Mouse (Mus musculus) spleen, postnatal 36 days (tissue): ENCODE data around the gene Arhgap10.
A peak's percentile ranks its signal among the peaks of the same experiment; 100 is the strongest.

Experiments
- DNase-seq, 2 experiments: peaks; one replicate each; pipeline ENCODE4 v3.0.0; 2022; ENCODE audit warnings: low spot score in 2 of 2, mixed read lengths in 1 of 2

The Arhgap10 gene

DNA sequence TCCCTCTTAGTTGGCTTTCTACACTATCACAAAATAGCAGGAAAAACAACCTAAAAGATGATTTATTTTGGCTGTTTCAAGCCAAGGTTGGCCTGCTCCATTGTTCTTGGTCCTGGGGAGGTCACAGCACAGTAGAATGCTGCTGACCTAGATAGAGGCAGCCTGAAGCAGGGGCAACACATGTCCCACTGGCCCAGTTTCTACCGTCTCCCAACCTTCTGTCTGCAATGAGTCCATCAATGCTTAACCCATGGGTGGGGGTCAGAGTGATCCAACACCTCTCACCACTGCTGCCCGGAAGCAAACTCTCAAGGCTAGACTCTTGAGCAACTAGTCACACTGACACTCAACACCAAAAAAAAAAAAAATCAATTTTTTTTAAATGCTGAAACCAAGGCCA is 31.0 kb downstream of the Arhgap10 start:
- no peak for DNase-seq

DNA sequence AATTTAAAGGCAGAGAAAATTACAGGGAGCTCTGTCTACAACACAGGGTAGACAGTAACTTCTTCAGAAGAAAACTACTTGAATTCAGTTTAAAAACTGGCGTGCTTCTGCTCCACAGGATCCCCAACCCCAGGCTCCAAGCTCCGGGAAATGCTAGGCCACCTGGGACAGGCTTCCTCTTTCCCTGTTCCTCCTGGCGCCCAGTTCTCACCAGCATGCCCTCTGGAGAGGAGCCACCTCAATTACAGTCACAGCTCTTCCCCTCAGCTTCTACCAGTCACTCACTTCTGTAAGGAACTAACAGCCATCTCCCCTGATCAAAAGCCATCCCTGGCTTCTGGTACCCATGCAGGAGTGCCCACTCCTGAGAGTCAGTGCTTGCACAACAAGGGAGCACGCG is 32.9 kb downstream of the Arhgap10 start:
- DNase-seq: no peak

DNA sequence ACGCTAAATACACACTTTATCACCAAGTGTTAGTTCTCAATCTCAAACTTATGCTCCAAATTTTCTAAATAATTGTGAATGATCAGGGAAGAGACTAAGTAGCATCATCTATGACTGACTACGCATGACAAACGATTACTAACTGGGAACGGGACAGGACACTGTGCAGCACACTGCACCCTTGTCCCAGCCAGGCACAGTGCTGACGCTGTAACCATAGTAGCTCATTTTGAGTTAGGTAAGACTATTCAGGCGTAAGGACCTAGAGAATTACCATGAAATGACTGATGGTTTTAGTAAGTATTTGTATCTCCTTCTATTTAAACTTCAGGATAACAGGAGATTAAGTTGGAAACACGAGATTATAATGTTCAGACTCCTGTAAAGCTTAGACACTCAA is 33.5 kb downstream of the Arhgap10 start:
- no peak for DNase-seq

DNA sequence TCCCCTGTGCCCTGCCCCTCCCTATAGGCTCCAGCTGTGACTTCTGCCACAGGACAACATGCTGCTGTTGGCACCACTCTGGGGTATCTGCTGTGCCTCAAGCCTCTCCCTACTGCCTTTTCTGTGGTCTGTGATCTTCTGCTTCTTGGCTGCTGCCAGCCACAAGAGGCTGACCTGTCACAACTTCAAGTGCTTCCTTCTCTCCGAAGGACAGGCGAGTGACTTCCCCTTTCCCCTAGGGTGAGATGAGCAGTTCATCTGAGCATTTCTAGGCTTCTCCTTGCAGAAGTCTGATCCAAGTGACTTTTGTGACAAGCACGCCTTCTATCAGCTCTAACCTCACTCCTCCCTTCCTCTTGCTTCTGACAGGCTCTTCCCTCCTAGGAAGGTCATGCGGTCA is 34.1 kb downstream of the Arhgap10 start:
- peak; percentile 60 to 65 for DNase-seq

DNA sequence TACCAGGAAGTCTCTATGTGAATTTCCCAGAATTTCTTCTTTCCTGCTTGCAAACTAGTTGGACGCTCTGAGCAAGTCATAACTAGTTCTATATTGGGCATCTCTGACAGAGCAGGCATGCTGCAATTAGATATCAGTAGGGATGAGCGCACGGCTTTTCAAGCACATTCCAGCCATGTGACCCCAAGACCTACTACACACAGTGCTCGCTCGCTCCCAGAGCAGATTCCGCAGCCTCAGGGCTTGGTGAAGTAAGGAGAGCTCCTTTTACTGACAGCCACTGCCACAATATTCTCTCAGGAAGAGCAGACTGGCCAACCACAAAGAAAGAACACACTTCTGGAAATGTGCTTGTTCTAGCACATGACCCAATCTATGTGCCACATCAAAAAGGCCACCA is 36.0 kb downstream of the Arhgap10 start:
- DNase-seq: no peak

DNA sequence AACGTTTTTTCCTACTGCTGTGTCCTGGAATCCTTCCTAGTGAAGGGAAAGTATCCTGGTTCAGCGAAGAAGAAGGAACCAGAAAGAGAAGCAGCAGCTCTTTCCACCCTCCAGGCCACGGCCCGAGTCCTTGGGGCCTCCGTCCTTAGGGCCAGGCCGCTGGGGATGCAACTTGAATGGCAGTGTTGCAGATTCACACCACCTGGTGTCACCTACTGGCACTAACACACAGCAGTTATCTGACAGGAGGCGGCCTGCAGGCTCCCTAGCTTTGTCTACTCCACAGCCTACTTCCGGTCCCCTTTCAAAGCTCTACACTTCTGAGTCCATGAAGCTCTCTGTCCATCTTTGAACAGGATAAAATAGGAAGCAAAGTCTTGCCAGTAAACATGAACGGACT is 37.8 kb downstream of the Arhgap10 start:
- DNase-seq: no peak

DNA sequence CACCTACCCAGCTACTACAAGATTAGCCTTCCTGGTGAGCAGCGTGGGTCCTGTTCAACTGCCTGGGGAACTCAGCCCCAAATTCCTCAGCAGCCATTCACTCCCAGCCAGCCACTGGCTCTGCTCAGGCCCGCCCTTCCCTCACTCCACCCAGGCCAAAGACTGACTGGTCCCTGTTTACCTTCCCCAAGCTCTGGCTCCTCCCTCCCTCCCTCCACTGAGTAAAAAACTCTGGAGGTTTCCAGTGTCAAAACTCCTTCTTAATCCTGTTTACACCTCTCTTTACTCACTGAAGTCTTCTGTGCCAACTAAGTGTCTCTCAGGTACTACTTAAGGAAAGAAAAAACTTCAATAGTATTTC is 38.9 kb downstream of the Arhgap10 start:
- DNase-seq: no peak

DNA sequence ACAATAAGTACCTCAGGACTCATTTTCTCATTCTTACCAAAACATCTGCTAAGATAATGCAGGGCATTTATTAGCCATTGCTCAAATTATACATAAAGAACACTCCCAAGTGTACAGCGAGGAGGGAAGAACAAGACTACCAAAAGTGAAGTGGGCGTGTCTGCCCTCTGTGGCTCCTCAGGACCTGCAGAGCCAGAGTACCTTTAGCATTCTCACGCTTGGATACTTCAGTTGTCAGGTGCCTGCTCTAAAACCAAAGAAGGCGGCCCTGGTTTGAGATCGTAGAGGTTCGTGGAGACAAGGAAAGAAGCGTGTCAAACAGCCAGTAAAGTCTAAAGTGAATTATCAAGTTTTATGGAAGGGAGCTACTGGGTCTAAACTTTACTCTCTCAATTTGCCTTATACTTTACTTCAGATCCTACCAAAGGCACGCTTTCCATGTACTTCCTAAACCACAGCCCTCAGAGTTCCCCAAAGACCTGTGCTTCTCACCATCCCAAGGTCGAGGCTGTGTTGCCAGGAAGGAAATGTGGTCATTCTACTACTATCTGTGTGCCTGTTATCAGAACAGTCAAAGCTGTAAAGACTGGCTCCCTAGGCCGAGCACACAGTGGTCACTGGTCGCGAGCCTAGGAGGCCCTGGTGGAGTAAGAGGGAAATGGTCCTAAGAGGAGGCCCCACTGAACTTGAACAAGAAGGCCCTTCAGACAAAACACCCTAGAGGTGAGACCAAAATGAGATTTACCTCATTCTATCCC is 39.4 kb downstream of the Arhgap10 start:
- no peak for DNase-seq

DNA sequence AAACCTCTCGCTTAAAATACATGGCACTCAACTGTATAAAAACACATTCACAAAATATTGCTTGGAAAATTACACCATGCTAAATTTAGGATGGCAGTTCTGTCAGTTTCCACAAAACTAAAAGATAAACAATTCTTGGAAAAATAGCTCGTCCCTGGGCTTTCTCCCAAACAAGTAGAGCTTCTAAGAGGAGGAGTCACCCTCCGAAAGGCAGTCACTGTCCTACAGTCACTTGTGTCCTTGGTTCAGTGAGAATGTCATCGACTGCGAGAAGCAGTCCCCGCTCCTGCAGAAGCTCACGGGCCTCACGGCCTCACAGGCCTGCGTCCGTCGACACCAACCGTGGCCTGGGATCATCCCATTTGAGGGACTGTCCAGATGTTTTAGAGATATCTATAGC is 40.1 kb downstream of the Arhgap10 start:
- DNase-seq: no peak

DNA sequence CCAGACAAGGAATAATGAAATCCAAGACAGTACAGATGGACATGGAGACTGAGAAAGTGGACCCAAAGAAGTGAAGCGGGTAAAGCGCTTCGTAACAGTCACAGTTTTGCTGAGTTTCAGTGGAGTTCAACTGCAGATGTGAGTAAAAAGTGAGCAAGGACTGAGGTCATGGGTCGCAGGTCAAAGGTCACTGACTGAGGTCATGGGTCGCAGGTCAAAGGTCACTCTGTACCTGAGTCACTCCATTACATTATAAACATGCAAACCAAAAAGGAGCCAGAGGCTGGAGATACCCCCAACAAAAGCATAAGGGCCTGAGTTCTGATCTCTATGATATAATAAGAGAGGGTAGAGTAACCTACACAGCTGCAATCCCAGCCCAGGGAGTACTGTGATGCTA is 43.1 kb downstream of the Arhgap10 start:
- no peak for DNase-seq

DNA sequence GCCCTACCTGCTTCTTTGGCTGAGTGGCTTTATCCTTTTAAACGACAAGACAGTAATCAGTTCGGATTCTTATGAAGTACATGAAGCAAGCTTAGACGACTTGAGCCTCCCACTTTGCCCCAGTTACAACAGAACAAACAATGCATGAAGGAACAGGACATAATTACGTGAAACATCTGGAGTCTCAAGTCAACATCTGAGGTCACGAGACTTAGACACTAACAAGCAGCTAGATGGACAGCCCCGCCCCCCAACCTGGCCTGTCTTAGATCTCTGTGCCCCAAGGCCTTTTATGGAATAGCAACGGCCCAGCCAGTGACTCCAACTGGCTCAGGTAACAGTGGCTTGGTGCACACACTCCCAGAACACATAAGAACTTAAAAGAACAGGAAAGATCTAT is 44.0 kb downstream of the Arhgap10 start:
- DNase-seq: no peak

DNA sequence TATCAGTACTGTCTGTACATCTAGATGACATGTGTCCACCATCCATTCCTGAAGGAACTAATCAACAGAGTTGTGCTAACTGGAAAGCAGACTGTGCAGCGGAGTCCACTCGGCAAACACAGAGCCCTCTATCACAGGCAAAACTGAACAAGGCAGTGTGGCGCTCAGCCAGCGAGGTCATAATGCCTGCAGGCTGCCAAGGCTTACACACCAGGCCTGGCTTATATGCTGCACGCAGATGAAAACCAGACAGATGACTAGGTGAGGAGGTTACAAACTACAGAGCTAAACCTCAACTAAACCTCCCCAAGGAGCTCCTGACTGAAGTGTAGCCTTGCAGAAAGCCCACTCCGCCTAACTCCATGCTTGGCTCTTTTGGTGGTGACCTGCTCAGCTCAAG is 44.4 kb downstream of the Arhgap10 start:
- no peak for DNase-seq

DNA sequence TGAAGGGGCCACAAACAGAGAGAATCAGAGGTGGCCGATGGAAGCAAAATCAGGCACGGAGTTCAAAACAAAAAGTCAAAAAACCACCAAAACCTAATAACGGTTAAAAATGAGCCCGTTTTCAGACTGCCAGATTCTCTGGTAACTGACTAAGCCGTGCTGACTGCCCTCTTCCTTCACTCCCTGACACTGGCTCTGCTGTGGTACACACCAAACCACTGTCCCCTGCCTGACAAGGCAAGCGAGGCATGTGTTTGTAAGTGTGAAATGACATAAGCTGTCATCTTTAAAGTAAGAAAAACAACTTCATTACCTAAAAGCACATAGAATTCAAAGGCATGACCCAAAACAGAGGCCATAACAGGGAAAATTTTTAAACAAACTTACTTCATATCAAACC is 56.4 kb downstream of the Arhgap10 start:
- DNase-seq: no peak

DNA sequence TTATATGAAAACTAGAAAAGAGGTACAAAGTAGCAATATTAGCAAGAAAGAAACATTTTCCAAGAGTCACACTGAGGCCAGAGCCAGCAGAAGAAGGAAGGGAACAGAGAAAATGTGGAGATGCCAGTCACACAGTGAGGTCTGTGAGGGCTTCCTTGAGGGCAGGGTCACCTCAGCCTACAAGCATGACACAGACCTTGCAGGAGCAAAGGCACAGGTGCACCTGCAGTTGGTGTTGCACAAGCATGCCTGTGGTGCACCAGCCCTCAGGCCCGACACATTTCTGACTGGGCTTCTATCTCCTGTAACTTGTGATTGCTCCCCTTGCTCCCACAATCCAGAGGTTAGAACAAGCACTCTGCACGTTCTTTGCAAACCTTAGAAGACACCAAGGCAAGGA is 57.4 kb downstream of the Arhgap10 start:
- no peak for DNase-seq

DNA sequence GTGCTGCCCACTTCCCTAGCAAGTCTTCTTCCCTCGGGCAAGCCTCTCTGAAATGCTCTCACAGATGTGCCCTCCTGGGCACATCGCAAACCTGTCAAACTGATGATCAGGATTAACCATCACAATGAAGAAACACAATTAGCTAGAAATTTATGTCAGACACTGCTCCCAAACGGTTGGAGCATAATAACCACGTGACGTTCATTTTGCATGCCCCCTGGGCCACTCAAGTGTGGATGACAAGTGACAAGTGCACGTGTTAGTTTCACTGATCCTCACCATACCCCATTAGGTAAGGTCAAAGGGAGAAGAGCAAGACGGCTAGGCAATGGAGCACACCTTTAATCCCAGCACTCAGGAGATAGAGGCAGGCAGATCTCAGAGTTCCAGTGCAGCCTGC is 58.1 kb downstream of the Arhgap10 start:
- DNase-seq: no peak

DNA sequence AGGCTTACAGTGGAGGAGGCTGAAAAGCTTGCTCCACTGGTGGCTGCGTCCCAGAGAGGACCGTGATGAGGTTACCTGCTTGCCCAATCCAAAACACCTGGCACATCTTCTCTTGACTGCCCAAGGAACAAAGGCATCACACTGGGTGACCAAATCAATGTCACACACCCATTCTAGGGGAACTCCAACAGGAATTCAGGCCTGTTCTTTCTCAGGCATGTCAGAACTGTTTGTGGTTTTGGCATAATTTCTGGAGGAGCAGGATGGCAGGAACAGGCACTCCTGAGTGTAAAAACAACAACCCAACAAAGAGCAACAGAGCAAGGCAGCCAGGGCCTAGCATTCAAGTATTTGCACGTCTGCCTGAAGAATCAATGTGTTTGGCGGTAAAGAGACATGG is 59.2 kb downstream of the Arhgap10 start:
- DNase-seq: no peak

DNA sequence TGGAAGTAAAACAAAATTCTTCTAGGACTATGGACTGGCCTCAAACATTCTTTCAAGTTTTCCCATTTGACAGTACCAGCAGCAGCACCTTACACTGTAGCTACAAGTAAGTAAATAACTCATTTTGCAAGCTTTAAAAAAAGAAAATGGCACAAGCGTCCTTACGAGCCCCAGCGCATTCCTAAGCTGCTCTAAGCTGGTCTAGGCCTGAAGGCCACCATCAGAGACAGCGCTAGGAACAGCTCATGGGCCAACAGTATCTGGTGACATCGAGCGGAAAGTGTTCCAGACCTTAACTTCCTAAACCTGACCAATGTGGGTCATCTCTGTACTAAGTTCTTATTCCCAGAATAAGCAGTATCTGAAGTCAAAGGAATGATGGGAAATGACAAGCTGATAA is 61.5 kb downstream of the Arhgap10 start:
- no peak for DNase-seq

DNA sequence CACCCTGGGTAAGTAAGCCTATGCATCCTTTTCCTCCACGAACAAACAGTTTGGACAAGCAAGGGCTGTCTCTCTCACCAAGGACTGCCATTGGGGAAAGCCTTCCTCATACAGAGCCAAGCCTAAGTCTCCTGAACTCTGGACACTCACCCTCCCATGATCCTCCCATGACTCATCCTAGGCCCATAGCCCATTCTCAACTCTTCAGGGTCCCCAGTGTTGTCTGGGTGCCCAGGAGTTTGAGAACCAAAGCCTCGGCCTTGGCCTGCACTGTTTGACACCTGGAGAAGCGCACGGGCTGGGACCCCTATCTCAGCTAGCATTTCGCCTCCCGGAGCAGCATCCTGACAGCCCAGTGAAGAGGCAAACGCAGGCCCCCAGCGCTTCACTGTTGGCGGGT is 63.9 kb downstream of the Arhgap10 start:
- no peak for DNase-seq

DNA sequence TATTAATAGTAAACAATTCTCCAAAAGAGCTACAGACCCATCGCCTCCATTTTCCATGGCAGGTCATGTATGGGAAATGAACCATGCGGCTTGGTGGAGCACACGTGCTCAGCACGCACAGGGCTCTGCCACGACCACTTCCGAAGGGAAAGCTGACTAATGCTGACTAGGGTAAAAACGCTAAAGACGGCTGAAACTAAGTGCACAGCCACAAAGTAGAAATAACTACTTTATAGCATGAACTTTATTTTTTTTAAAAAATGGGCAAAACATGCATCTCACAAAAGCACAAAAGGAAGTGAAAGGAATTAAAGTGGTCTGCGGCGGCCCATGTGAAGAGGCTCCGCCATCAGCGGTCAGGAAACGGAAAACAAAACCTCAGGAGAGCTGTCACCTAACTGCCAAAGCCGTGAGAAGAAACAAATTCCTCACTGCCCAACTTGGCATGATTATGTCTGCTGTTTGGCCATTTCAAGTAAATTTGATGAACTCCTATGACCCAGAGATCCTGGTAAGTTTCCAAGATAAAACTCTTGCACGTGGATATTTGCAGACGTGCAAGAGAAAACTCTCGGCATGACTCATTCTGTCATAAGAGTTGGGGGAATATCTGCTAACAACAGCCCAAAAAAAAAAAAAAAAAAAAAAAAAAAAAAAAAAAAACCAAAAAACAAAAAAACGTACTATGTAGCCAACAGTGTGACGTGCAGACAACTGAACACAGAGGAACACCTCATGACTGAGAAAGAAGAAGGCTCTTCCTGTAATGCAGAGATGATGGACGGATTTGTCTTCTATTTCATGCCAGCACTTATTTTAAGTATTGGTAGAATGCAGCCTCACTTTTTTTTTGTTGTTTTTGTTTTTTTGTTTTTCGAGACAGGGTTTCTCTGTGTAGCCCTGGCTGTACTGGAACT is 66.0 kb downstream of the Arhgap10 start:
- peak; percentile 30 to 35 for DNase-seq

DNA sequence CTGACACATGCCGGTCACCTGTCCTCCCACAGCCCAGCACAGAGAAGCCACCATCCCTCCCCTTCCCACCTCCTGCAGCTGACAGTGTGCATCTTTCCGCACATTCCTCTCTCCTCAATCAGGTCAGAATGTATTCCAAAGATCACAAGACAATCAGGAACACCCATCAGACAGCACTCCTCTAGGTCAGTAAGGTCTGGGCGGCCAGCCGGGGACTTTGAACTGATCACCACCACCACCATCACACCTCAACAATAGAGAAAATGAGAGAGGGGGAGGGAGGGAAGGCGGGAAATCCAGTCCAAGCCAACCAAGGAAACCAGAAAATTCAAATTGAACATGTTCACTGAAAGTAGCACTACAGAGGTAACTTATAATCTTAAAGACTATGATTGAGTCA is 66.7 kb downstream of the Arhgap10 start:
- DNase-seq: no peak

DNA sequence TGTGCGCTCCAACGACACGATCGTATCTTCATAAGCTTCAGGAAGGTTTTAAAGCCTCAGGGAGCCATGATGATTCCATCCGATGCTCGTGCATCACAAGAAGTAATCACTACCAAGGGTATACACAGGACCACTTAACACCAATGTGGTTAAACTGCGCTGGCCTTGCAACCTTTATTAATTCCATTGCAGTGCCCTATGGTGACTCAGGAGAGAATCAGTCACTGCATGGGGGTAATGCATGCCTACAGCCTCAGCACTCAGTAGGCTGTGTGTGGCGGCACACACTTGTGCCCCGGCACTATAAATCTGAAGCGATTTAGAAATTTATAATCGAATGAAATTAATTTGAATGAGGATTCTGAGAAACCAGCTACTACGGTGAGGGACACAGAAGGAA is 71.5 kb downstream of the Arhgap10 start:
- no peak for DNase-seq

DNA sequence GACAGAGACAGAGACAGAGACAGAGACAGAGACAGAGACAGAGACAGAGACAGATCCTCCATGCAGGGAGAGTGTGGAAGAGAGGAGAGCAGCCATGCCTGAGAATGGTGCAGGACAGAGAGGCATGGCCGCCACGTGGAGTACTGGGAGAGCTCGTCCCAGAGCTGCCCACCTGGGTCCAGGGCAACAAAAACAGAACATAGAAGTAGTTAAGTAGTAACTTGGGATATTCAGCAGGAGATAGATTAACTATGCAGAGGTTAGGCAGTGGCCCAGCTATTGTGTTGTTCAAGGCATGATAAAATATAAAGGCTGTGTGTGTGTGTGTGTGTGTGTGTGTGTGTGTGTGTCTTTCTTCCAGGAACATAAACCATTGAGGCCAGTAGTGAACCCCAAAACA is 72.1 kb downstream of the Arhgap10 start:
- no peak for DNase-seq

DNA sequence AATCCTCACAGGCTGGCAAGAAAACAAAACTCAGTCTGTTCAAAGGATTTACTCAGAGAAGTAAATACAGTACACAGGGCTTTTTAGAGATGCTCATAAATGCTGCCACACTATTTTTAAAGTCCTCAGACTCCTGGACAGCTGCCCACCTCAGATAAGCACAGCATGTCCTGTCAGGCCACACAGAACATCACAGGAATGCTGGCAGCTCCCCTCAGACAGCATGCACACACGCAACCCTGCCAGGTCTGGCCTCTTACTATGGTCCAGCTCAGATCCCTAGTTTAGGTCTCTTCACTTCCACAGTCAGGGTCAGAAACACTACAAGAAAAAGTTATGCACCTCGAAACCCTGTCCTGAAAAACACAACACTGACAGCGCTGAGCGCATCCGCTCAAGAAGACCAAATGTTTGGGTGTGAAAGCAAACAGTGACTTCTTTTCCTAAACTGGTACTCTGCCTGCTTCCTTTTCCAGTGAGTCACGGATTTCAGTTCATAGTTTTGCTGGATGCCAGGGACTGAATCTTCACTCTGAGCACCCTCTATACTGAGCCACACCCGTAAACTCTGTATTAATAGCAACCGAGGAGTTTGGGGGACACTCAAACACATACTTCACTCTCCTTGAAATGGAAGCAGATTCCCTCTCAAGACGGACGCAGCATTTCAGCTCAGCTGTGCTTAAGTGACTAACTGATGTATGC is 73.4 kb downstream of the Arhgap10 start:
- no peak for DNase-seq
